Mouse (Mus musculus): Measurements from ENCODE around the gene Cdk19. TPM values are rescaled to one million over a fixed set of nuclear protein-coding genes. Genes with fewer than 3 reads are reported as not detected.

The Cdk19 gene
- polyA plus RNA-seq, 1 experiment from 2014 or later = 2.7 TPM

- Histone ChIP-seq H3K9ac (ENCODE audit: low read depth, low read length) (peak overlapping the region; percentile 15; the same call in 1 of the 2 replicates), H3K4me2 (ENCODE audit: low read depth, low read length) (peak overlapping the region; percentile 54), H3K9me3 (replicated peaks; ENCODE audit: control insufficient read depth, low read length) (peaks cover 6% of the 10 kb centered on the region), H3K4me1 (ENCODE audit: control insufficient read depth, low read depth, low read length) (peaks cover 11% of the 10 kb centered on the region), H3K27me3 (ENCODE audit: control insufficient read depth, insufficient read depth, low read depth, low read length) (no peaks in the 10 kb centered on the region), H3K27ac (ENCODE audit: low read length) (peak overlapping the region; percentile 68; the same call in 1 of the 2 replicates), H3K36me3 (ENCODE audit: control insufficient read depth, insufficient read depth) (no peaks in the 10 kb centered on the region), H3K4me3 (ENCODE audit: low read depth, low read length) (peak overlapping the region; percentile 36)
- ATAC-seq (ENCODE audit: low read depth) = peak; percentile 91
- 32% methylated on average over 6 of the region's 6 CpGs for WGBS (ENCODE audit: insufficient replicate concordance)
Observed at GRCm38 (mm10) chr10:40309884-40310635, 29.3 kb upstream of the Cdk19 start.

GRCm38 (mm10) chr10:40312781-40313180, 26.6 kb upstream of the Cdk19 start:
- H3K27me3 ChIP-seq (ENCODE audit: control insufficient read depth, insufficient read depth, low read depth, low read length) = no peaks in the 10 kb centered on the region
- WGBS (ENCODE audit: insufficient replicate concordance) = 72% methylated on average over 4 of the region's 4 CpGs
- no peaks in the 10 kb centered on the region for H3K9me3 ChIP-seq (replicated peaks; ENCODE audit: control insufficient read depth, low read length)
- no peak overlapping the region for H3K9ac ChIP-seq (ENCODE audit: low read depth, low read length)
- no peak overlapping the region for H3K27ac ChIP-seq (ENCODE audit: low read length)
- ATAC-seq (ENCODE audit: low read depth) = no peak
- no peak overlapping the region for H3K4me3 ChIP-seq (ENCODE audit: low read depth, low read length)
- H3K4me1 ChIP-seq (ENCODE audit: control insufficient read depth, low read depth, low read length) = peaks cover 11% of the 10 kb centered on the region
- H3K4me2 ChIP-seq (ENCODE audit: low read depth, low read length) = no peak overlapping the region
- no peaks in the 10 kb centered on the region for H3K36me3 ChIP-seq (ENCODE audit: control insufficient read depth, insufficient read depth)

- Histone ChIP-seq H3K27me3 (ENCODE audit: control insufficient read depth, insufficient read depth, low read depth, low read length) (no peaks in the 10 kb centered on the region), H3K4me1 (ENCODE audit: control insufficient read depth, low read depth, low read length) (no peaks in the 10 kb centered on the region), H3K9me3 (replicated peaks; ENCODE audit: control insufficient read depth, low read length) (peaks cover 2% of the 10 kb centered on the region; the same call in 1 of the 2 replicates), H3K4me2 (ENCODE audit: low read depth, low read length) (no peak overlapping the region), H3K9ac (ENCODE audit: low read depth, low read length) (no peak overlapping the region), H3K4me3 (ENCODE audit: low read depth, low read length) (no peak overlapping the region), H3K36me3 (ENCODE audit: control insufficient read depth, insufficient read depth) (no peaks in the 10 kb centered on the region), H3K27ac (ENCODE audit: low read length) (no peak overlapping the region)
- 59% methylated on average over 7 of the region's 7 CpGs for WGBS (ENCODE audit: insufficient replicate concordance)
- no peak for ATAC-seq (ENCODE audit: low read depth)
Observed at GRCm38 (mm10) chr10:40316841-40317585, 22.4 kb upstream of the Cdk19 start.

GRCm38 (mm10) chr10:40320306-40320705, 19.1 kb upstream of the Cdk19 start:
- Histone ChIP-seq H3K27ac (ENCODE audit: low read length) (no peak overlapping the region), H3K27me3 (ENCODE audit: control insufficient read depth, insufficient read depth, low read depth, low read length) (no peaks in the 10 kb centered on the region), H3K36me3 (ENCODE audit: control insufficient read depth, insufficient read depth) (no peaks in the 10 kb centered on the region), H3K9me3 (replicated peaks; ENCODE audit: control insufficient read depth, low read length) (peaks cover 2% of the 10 kb centered on the region; the same call in 1 of the 2 replicates), H3K4me3 (ENCODE audit: low read depth, low read length) (no peak overlapping the region), H3K9ac (ENCODE audit: low read depth, low read length) (no peak overlapping the region), H3K4me2 (ENCODE audit: low read depth, low read length) (no peak overlapping the region), H3K4me1 (ENCODE audit: control insufficient read depth, low read depth, low read length) (no peaks in the 10 kb centered on the region)
- WGBS (ENCODE audit: insufficient replicate concordance) = 80% methylated on average over 10 of the region's 10 CpGs
- no peak for ATAC-seq (ENCODE audit: low read depth)

GRCm38 (mm10) chr10:40328004-40328551, 11.3 kb upstream of the Cdk19 start:
- WGBS (ENCODE audit: insufficient replicate concordance) = 18% methylated on average over 9 of the region's 9 CpGs
- Histone ChIP-seq H3K36me3 (ENCODE audit: control insufficient read depth, insufficient read depth) (no peaks in the 10 kb centered on the region), H3K27me3 (ENCODE audit: control insufficient read depth, insufficient read depth, low read depth, low read length) (no peaks in the 10 kb centered on the region), H3K9ac (ENCODE audit: low read depth, low read length) (peak overlapping the region; percentile 40), H3K9me3 (replicated peaks; ENCODE audit: control insufficient read depth, low read length) (no peaks in the 10 kb centered on the region), H3K4me2 (ENCODE audit: low read depth, low read length) (peak overlapping the region; percentile 57), H3K4me3 (ENCODE audit: low read depth, low read length) (peak overlapping the region; percentile 19; the same call in 1 of the 2 replicates), H3K4me1 (ENCODE audit: control insufficient read depth, low read depth, low read length) (peaks cover 15% of the 10 kb centered on the region), H3K27ac (ENCODE audit: low read length) (peak overlapping the region; percentile 85)
- peak; percentile 96 for ATAC-seq (ENCODE audit: low read depth)

GRCm38 (mm10) chr10:40330262-40330661, 9.1 kb upstream of the Cdk19 start:
- H3K4me1 ChIP-seq (ENCODE audit: control insufficient read depth, low read depth, low read length) = peaks cover 15% of the 10 kb centered on the region
- no peaks in the 10 kb centered on the region for H3K27me3 ChIP-seq (ENCODE audit: control insufficient read depth, insufficient read depth, low read depth, low read length)
- no peaks in the 10 kb centered on the region for H3K9me3 ChIP-seq (replicated peaks; ENCODE audit: control insufficient read depth, low read length)
- no peak overlapping the region for H3K4me3 ChIP-seq (ENCODE audit: low read depth, low read length)
- ATAC-seq (ENCODE audit: low read depth) = no peak
- H3K27ac ChIP-seq (ENCODE audit: low read length) = no peak overlapping the region
- no peaks in the 10 kb centered on the region for H3K36me3 ChIP-seq (ENCODE audit: control insufficient read depth, insufficient read depth)
- no peak overlapping the region for H3K9ac ChIP-seq (ENCODE audit: low read depth, low read length)
- WGBS (ENCODE audit: insufficient replicate concordance) = 71% methylated on average over 1 of the region's 1 CpGs
- no peak overlapping the region for H3K4me2 ChIP-seq (ENCODE audit: low read depth, low read length)

GRCm38 (mm10) chr10:40332864-40333263, 6.5 kb upstream of the Cdk19 start:
- H3K36me3 ChIP-seq (ENCODE audit: control insufficient read depth, insufficient read depth) = no peaks in the 10 kb centered on the region
- no peak overlapping the region for H3K4me3 ChIP-seq (ENCODE audit: low read depth, low read length)
- no peaks in the 10 kb centered on the region for H3K27me3 ChIP-seq (ENCODE audit: control insufficient read depth, insufficient read depth, low read depth, low read length)
- peaks cover 10% of the 10 kb centered on the region for H3K4me1 ChIP-seq (ENCODE audit: control insufficient read depth, low read depth, low read length)
- H3K9ac ChIP-seq (ENCODE audit: low read depth, low read length) = no peak overlapping the region
- 77% methylated on average over 6 of the region's 6 CpGs for WGBS (ENCODE audit: insufficient replicate concordance)
- H3K9me3 ChIP-seq (replicated peaks; ENCODE audit: control insufficient read depth, low read length) = no peaks in the 10 kb centered on the region
- no peak overlapping the region for H3K27ac ChIP-seq (ENCODE audit: low read length)
- ATAC-seq (ENCODE audit: low read depth) = no peak
- no peak overlapping the region for H3K4me2 ChIP-seq (ENCODE audit: low read depth, low read length)

GRCm38 (mm10) chr10:40342036-40342435, 2.7 kb downstream of the Cdk19 start:
- Histone ChIP-seq H3K27me3 (ENCODE audit: control insufficient read depth, insufficient read depth, low read depth, low read length) (no peaks in the 10 kb centered on the region), H3K4me3 (ENCODE audit: low read depth, low read length) (no peak overlapping the region), H3K4me1 (ENCODE audit: control insufficient read depth, low read depth, low read length) (no peaks in the 10 kb centered on the region), H3K9me3 (replicated peaks; ENCODE audit: control insufficient read depth, low read length) (no peaks in the 10 kb centered on the region), H3K4me2 (ENCODE audit: low read depth, low read length) (no peak overlapping the region), H3K36me3 (ENCODE audit: control insufficient read depth, insufficient read depth) (no peaks in the 10 kb centered on the region), H3K9ac (ENCODE audit: low read depth, low read length) (no peak overlapping the region), H3K27ac (ENCODE audit: low read length) (no peak overlapping the region)
- WGBS (ENCODE audit: insufficient replicate concordance) = 39% methylated on average over 4 of the region's 4 CpGs
- no peak for ATAC-seq (ENCODE audit: low read depth)

Data from liver, embryonic 16.5 days (tissue).